Mouse (Mus musculus) MEL (cell line): ENCODE results near the gene Fbxo3.

Experiments used
- CHD2 ChIP-seq: IDR thresholded peaks from 2 replicates; pipeline ENCODE4 v1.6.1; 2011; ENCODE audit warnings: low read length, improper control_type of control experiment
- CTCF ChIP-seq, 3 experiments: IDR thresholded peaks in 2 of 3; conservative IDR thresholded peaks in 1 of 3; 2 replicates each; pipeline ENCODE4 v1.5.1; 2011 to 2012; ENCODE audit warnings: low read length in 3 of 3, low read depth in 2 of 3, mild to moderate bottlenecking in 2 of 3, improper control_type of control experiment in 1 of 3, inconsistent platforms in 1 of 3, mixed read lengths in 1 of 3, moderate library complexity in 1 of 3; ENCODE audit not compliant: control insufficient read depth in 1 of 3, insufficient read depth in 1 of 3, poor library complexity in 1 of 3, severe bottlenecking in 1 of 3
- GABPA ChIP-seq: IDR thresholded peaks from 2 replicates; pipeline ENCODE4 v1.6.1; 2012; ENCODE audit warnings: low read depth, mild to moderate bottlenecking, inconsistent platforms, low read length, improper control_type of control experiment, moderate library complexity
- HCFC1 ChIP-seq: IDR thresholded peaks from 2 replicates; pipeline ENCODE4 v1.6.1; 2012; ENCODE audit warnings: low read depth, mild to moderate bottlenecking, inconsistent platforms, low read length, improper control_type of control experiment, moderate library complexity
- MAFK ChIP-seq: IDR thresholded peaks from 2 replicates; pipeline ENCODE4 v1.6.1; 2011; ENCODE audit warnings: low read depth, mild to moderate bottlenecking, low read length, improper control_type of control experiment, borderline replicate concordance
- MYC ChIP-seq: IDR thresholded peaks from 2 replicates; pipeline ENCODE4 v1.6.1; 2011; ENCODE audit warnings: low read depth, mild to moderate bottlenecking, low read length, improper control_type of control experiment, moderate library complexity
- POLR2A ChIP-seq, 2 experiments: IDR thresholded peaks; 2 replicates each; pipeline ENCODE4 v1.6.1; 2011 to 2012; ENCODE audit warnings: low read length in 2 of 2, mild to moderate bottlenecking in 2 of 2, control low read depth in 1 of 2, improper control_type of control experiment in 1 of 2, low read depth in 1 of 2, moderate library complexity in 1 of 2; ENCODE audit not compliant: control insufficient read depth in 1 of 2, insufficient read depth in 1 of 2, poor library complexity in 1 of 2
- SIN3A ChIP-seq: IDR thresholded peaks from 2 replicates; pipeline ENCODE4 v1.6.1; 2012; ENCODE audit warnings: low read length, improper control_type of control experiment, inconsistent platforms
- SMC3 ChIP-seq: IDR thresholded peaks from 2 replicates; pipeline ENCODE4 v1.6.1; 2011; ENCODE audit warnings: low read depth, low read length, improper control_type of control experiment

DNA sequence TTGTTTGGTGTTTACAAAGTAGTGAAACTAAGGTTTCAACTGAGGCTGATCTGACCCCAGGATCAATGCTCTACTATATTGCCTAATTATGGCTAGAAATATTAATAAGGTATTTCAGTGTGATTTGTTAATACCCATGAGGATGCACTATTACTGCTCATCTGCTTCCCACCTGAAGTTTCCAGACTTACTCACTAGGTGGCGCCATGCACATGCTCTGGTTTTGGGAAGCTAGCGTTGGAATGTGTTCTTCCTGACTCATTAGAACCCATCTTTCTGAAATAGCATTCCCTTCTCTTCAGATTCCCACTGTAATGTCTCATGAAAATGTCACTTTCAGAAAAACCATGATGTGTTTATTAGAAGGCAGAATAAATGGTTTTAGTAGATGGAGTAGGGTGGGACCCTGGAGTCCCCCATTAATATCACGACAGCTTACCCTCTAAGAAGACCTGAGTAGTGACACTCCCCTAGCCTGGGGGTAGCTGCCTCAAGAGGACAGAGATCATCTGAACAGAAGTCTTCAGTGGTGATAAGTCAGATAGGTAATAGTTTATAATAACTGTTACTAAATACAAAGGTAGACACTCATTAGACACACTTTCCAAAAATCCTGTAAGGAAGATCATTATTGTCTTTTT is 7.4 kb downstream of the Fbxo3 start:
- TF ChIP-seq CTCF (IDR thresholded peaks at IDR 0.05 in 2 of 3, conservative IDR thresholded peaks at IDR 0.05 in 1 of 3; ENCODE audit: control insufficient read depth in 1 of 3, insufficient read depth in 1 of 3, low read depth in 2 of 3, low read length in 3 of 3, poor library complexity in 1 of 3, severe bottlenecking in 1 of 3), result peak; percentile 77 to 95 (median 92)
- no peak for TF ChIP-seq GABPA
- TF ChIP-seq SMC3, result peak; percentile 81
- TF ChIP-seq POLR2A (IDR thresholded peaks at IDR 0.05; ENCODE audit: control insufficient read depth in 1 of 2, insufficient read depth in 1 of 2, low read depth in 1 of 2, low read length in 2 of 2, poor library complexity in 1 of 2), result no peak
- TF ChIP-seq MYC, result no peak
- no peak for TF ChIP-seq CHD2
- TF ChIP-seq SIN3A, result no peak
- TF ChIP-seq HCFC1, result no peak
- TF ChIP-seq MAFK, result no peak
